Mouse (Mus musculus) megakaryocyte, embryonic 14.5 days (primary cell): ENCODE measurements at regions not wholly inside any gene's neighbourhood (a gene's known extent, or its start where the extent isn't known, plus 50 kb on each side); places are given as distances from the start of the nearest gene placed in this dataset.

Experiments
- FLI1 ChIP-seq: IDR thresholded peaks from 2 replicates; pipeline ENCODE4 v1.6.1; 2012; ENCODE audit warnings: low read length, inconsistent platforms, mixed read lengths
- GATA1 ChIP-seq: IDR thresholded peaks from 3 replicates; pipeline ENCODE4 v1.6.1; 2012; ENCODE audit warnings: mixed read lengths, low read length, inconsistent platforms, borderline replicate concordance

DNA sequence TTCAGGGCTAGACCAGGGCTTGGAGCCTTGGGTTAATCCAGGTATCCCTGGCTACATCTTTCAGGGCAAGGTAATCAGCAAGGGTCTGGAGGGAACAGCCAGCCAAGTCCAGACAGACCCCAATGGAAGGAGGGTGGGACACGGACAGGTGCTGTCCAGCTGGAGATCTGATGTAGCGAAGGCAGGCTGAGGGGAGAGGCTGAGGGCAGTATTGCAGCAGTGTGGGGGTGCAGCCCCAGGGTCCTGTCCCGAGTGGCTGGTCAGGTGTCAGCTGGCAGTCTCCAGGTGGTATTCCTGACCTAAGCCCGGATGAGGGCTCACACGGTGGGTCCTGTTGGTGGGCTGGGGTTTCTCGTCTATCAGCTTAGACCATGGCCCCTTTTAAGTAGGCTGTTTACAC, 245.7 kb downstream of the Etnk1 start:
- TF ChIP-seq GATA1, result no peak
- TF ChIP-seq FLI1, result no peak
